Mouse (Mus musculus): Measurements from ENCODE around the gene Slc13a3. TPM values are rescaled to one million over a fixed set of nuclear protein-coding genes. Genes with fewer than 3 reads are reported as not detected.
"Not testable (repeated sequence)": the region's sequence is repeated elsewhere in the genome, so short reads cannot be mapped to it uniquely, and the experiment has no call there.

Slc13a3 gene
- polyA plus RNA-seq (2015; fragmentation: Nextera tagmentation; extraction: Ambion mirVana) = 11.9 and 16.6 TPM in 2 replicates

DNA sequence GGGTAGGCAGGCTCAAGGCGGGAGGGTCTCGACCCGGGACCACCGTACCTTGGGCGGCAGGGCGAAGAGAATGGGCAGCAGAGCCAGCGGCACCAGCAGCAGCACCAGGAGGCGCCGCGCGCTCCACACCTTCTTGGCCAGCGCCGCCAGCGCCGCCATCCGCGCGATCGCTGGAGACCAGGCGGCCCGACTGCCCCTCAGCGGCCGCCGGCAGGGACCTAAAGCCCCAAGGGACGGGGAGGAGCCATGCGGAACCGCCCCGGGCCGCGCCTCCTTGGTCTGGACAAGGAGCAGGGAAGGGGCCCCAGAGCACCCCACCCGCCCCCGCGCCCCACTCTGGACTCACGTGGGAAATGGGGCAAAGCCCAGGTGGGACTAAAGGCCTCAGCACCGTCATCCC is at the start of gene Slc13a3:
Gene Slc13a3, minus strand, starts transcription at position 228 of the 400 bp plus-strand sequence.
- Histone ChIP-seq H3K27me3 (peaks cover 21% of the 10 kb centered on the region), H3K36me3 (replicated peaks) (no peaks in the 10 kb centered on the region), H3K4me2 (peak within 1 kb of the TSS; percentile 43), H3K9ac (no peak within 1 kb of the TSS), H3K27ac (replicated peaks) (no peak within 1 kb of the TSS), H3K4me3 (replicated peaks) (peak within 1 kb of the TSS; percentile 37), H3K9me3 (replicated peaks) (no peaks in the 10 kb centered on the region), H3K4me1 (replicated peaks) (peaks cover 10% of the 10 kb centered on the region)
- 3% methylated on average over 30 of the region's 35 CpGs for WGBS (ENCODE audit: insufficient replicate concordance)
- no peak for ATAC-seq (ENCODE audit: insufficient read depth)

- no peak overlapping the region for H3K4me2 ChIP-seq
- no peaks in the 10 kb centered on the region for H3K36me3 ChIP-seq (replicated peaks)
- H3K9me3 ChIP-seq (replicated peaks) = no peaks in the 10 kb centered on the region
- no peak overlapping the region for H3K9ac ChIP-seq
- WGBS (ENCODE audit: insufficient replicate concordance) = 80% methylated on average over 20 of the region's 20 CpGs
- no peaks in the 10 kb centered on the region for H3K27me3 ChIP-seq
- no peaks in the 10 kb centered on the region for H3K4me1 ChIP-seq (replicated peaks)
- H3K4me3 ChIP-seq (replicated peaks) = no peak overlapping the region
- H3K27ac ChIP-seq (replicated peaks) = no peak overlapping the region
- no peak for ATAC-seq (ENCODE audit: insufficient read depth)
These were observed 42.2 kb upstream of the Slc13a3 start for GRCm38 (mm10) chr2:165515178-165515728.

- no peaks in the 10 kb centered on the region for H3K4me1 ChIP-seq (replicated peaks)
- no peak overlapping the region for H3K4me3 ChIP-seq (replicated peaks)
- no peaks in the 10 kb centered on the region for H3K36me3 ChIP-seq (replicated peaks)
- WGBS (ENCODE audit: insufficient replicate concordance) = 40% methylated on average over 11 of the region's 11 CpGs
- H3K27ac ChIP-seq (replicated peaks) = no peak overlapping the region
- H3K4me2 ChIP-seq = no peak overlapping the region
- no peak overlapping the region for H3K9ac ChIP-seq
- H3K27me3 ChIP-seq = no peaks in the 10 kb centered on the region
- no peak for ATAC-seq (ENCODE audit: insufficient read depth)
- H3K9me3 ChIP-seq (replicated peaks) = no peaks in the 10 kb centered on the region
These were observed 40.0 kb upstream of the Slc13a3 start for GRCm38 (mm10) chr2:165512870-165513600.

- WGBS (ENCODE audit: insufficient replicate concordance) = 36% methylated on average over 7 of the region's 7 CpGs
- no peaks in the 10 kb centered on the region for H3K36me3 ChIP-seq (replicated peaks)
- no peak overlapping the region for H3K27ac ChIP-seq (replicated peaks)
- no peak for ATAC-seq (ENCODE audit: insufficient read depth)
- no peak overlapping the region for H3K9ac ChIP-seq
- no peaks in the 10 kb centered on the region for H3K27me3 ChIP-seq
- no peaks in the 10 kb centered on the region for H3K4me1 ChIP-seq (replicated peaks)
- H3K4me3 ChIP-seq (replicated peaks) = no peak overlapping the region
- H3K9me3 ChIP-seq (replicated peaks) = no peaks in the 10 kb centered on the region
- no peak overlapping the region for H3K4me2 ChIP-seq
These were observed 39.4 kb upstream of the Slc13a3 start for GRCm38 (mm10) chr2:165512426-165512825.

GRCm38 (mm10) chr2:165511530-165511929 is 38.5 kb upstream of the Slc13a3 start:
- not testable (repeated sequence) for H3K4me2 ChIP-seq
- 78% methylated on average over 4 of the region's 4 CpGs for WGBS (ENCODE audit: insufficient replicate concordance)

GRCm38 (mm10) chr2:165510914-165511458 is 38.0 kb upstream of the Slc13a3 start:
- H3K27ac ChIP-seq (replicated peaks); H3K4me3 ChIP-seq (replicated peaks); H3K4me2 ChIP-seq; H3K4me1 ChIP-seq (replicated peaks); H3K27me3 ChIP-seq; H3K9ac ChIP-seq; H3K36me3 ChIP-seq (replicated peaks); ATAC-seq (ENCODE audit: insufficient read depth); H3K9me3 ChIP-seq (replicated peaks): not testable (repeated sequence)
- WGBS (ENCODE audit: insufficient replicate concordance) = 33% methylated on average over 2 of the region's 2 CpGs

More at GRCm38 (mm10) chr2:165511530-165511929, 38.5 kb upstream of the Slc13a3 start:
- H3K36me3 ChIP-seq (replicated peaks); H3K9me3 ChIP-seq (replicated peaks); H3K27ac ChIP-seq (replicated peaks); H3K27me3 ChIP-seq; H3K9ac ChIP-seq; H3K4me1 ChIP-seq (replicated peaks); H3K4me3 ChIP-seq (replicated peaks); ATAC-seq (ENCODE audit: insufficient read depth): not testable (repeated sequence)

DNA sequence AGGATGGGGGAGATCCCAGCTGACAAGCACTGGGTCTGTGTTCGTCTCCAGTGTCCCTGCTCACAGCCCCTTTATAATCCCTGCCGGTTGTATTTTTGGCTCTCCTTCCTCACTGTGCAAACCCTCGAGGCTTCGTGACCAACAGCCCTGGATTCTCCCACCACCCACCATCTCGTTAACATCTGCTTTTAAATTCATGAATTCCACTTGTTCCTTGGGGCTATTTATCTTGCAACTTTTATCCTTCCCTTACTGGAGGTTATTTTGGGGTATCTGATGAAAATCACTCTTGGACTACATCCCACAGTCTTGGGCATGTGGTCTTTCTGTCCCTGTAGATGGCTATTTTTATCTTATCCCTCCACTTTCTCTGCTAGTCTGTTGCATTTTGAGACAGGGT is 37.4 kb upstream of the Slc13a3 start:
- ATAC-seq (ENCODE audit: insufficient read depth) = no peak
- no peak overlapping the region for H3K27ac ChIP-seq (replicated peaks)
- no peak overlapping the region for H3K9ac ChIP-seq
- H3K36me3 ChIP-seq (replicated peaks) = no peaks in the 10 kb centered on the region
- no peak overlapping the region for H3K4me2 ChIP-seq
- H3K27me3 ChIP-seq = 0 out of 2 replicates have a peak, but pooled peaks cover under 1% of the 10 kb centered on the region
- 50% methylated on average over 5 of the region's 5 CpGs for WGBS (ENCODE audit: insufficient replicate concordance)
- H3K4me1 ChIP-seq (replicated peaks) = no peaks in the 10 kb centered on the region
- H3K4me3 ChIP-seq (replicated peaks) = no peak overlapping the region
- no peaks in the 10 kb centered on the region for H3K9me3 ChIP-seq (replicated peaks)

- WGBS (ENCODE audit: insufficient replicate concordance) = 57% methylated on average over 9 of the region's 9 CpGs
- Histone ChIP-seq H3K4me2 (no peak overlapping the region), H3K9ac (no peak overlapping the region), H3K4me3 (replicated peaks) (no peak overlapping the region), H3K9me3 (replicated peaks) (no peaks in the 10 kb centered on the region), H3K36me3 (replicated peaks) (no peaks in the 10 kb centered on the region), H3K27me3 (peaks cover 7% of the 10 kb centered on the region; the same call in 1 of the 2 replicates), H3K27ac (replicated peaks) (no peak overlapping the region), H3K4me1 (replicated peaks) (no peaks in the 10 kb centered on the region)
- no peak for ATAC-seq (ENCODE audit: insufficient read depth)
These were observed 36.7 kb upstream of the Slc13a3 start for GRCm38 (mm10) chr2:165509686-165510085.

- ATAC-seq (ENCODE audit: insufficient read depth) = no peak
- Histone ChIP-seq H3K27ac (replicated peaks) (no peak within 1 kb of the TSS), H3K27me3 (peaks cover 28% of the 10 kb centered on the region), H3K36me3 (replicated peaks) (no peaks in the 10 kb centered on the region), H3K4me2 (peak within 1 kb of the TSS; percentile 44), H3K9me3 (replicated peaks) (no peaks in the 10 kb centered on the region), H3K9ac (no peak within 1 kb of the TSS), H3K4me1 (replicated peaks) (no peaks in the 10 kb centered on the region), H3K4me3 (replicated peaks) (peak within 1 kb of the TSS; percentile 36)
- 9% methylated on average over 31 of the region's 32 CpGs for WGBS (ENCODE audit: insufficient replicate concordance)
These were observed 30.5 kb upstream of the Slc13a3 start, which contains the start of gene Slc2a10 for GRCm38 (mm10) chr2:165503259-165504203. Slc2a10 (plus strand) TSS chr2:165503787.

GRCm38 (mm10) chr2:165498816-165499215 is 25.8 kb upstream of the Slc13a3 start:
- Histone ChIP-seq H3K4me3 (replicated peaks) (no peak overlapping the region), H3K9ac (no peak overlapping the region), H3K9me3 (replicated peaks) (no peaks in the 10 kb centered on the region), H3K36me3 (replicated peaks) (no peaks in the 10 kb centered on the region), H3K4me1 (replicated peaks) (peaks cover under 1% of the 10 kb centered on the region; the same call in 1 of the 2 replicates), H3K27ac (replicated peaks) (no peak overlapping the region), H3K27me3 (peaks cover 14% of the 10 kb centered on the region), H3K4me2 (no peak overlapping the region)
- no peak for ATAC-seq (ENCODE audit: insufficient read depth)
- 49% methylated on average over 6 of the region's 6 CpGs for WGBS (ENCODE audit: insufficient replicate concordance)

Measured in liver, embryonic 15.5 days (tissue).